Comparison of ENCODE assay signal across 9 mouse cellular contexts in the genomic region with DNA sequence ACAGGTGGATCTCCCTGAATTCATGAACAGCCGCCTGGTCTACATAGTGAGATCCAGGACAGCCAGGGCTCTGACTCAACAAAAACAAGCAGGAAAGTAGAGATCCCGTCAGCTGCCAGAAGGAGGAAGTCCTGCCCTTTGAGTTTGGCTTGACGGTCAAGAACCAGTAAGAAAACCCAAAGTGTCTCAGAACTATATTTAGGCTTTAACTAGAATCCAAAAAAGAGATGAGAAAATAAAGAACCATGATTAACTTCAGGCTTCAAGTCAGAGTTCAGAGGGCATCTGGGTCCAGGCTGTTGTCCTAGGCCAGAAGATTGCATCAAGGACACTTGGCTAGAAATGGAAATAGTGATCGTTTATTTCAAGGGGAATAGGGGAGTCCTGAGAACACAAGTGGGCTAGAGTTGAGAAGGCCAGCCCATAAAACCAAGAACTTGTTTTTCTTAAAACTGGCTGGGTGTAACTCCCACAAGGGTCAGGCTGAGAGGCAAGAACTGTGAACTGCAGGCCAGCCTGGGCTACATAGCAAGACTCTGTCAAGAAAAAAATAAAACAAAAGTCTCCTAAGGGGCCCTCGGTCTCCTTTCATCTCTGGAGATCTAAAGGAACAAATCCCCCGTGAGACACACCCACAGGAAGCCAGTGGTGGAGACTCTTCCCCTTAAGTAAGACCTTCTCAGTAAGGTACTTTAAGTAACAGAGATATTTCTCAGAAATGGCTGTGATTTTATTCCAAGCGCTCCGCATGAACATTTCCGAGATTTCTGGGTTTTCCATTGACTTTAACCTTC. TPM values are rescaled to one million over a fixed set of nuclear protein-coding genes. Genes with fewer than 3 reads are reported as not detected.
DNase-seq lines count a peak whose midpoint lies in the region; ATAC-seq and TF ChIP-seq lines count a peak whose summit lies in the region.
"Had no signal": no experiment of that assay in that cellular context is flagged by ENCODE, and none has a peak within 500 bp of the region (broad histone marks: within the 10 kb centered on the region; RNA-seq: fewer than 3 reads in every experiment).

No protein-coding gene starts in this region.

- H3K36me3 ChIP-seq in lung, postnatal 0 days (ENCODE audit: insufficient read depth, low read length): no peaks in the 10 kb centered on the region
- H3K36me3 ChIP-seq: hindbrain, embryonic 15.5 days had no signal

- ATAC-seq in lung, postnatal 0 days: no peak

- no peaks in the 10 kb centered on the region for H3K9me3 ChIP-seq in lung, postnatal 0 days (ENCODE audit: low read length)
- H3K9me3 ChIP-seq: hindbrain, embryonic 15.5 days had no signal

- H3K27me3 ChIP-seq in lung, postnatal 0 days (replicated peaks; ENCODE audit: insufficient read depth, low read length): no peaks in the 10 kb centered on the region
- H3K27me3 ChIP-seq: hindbrain, embryonic 15.5 days had no signal

- H3K4me3 ChIP-seq in lung, postnatal 0 days (ENCODE audit: low read depth, low read length): no peak overlapping the region
- H3K4me3 ChIP-seq: hindbrain, embryonic 15.5 days; myocyte had no signal

- H3K9ac ChIP-seq in lung, postnatal 0 days (replicated peaks; ENCODE audit: low read depth): no peak overlapping the region
- H3K9ac ChIP-seq: hindbrain, embryonic 15.5 days had no signal

- WGBS in lung, postnatal 0 days: 60% methylated on average over 9 of the region's 9 CpGs

- peak; percentile 55 for TF ChIP-seq CTCF in lung, postnatal 0 days (IDR thresholded peaks at IDR 0.05)

- peaks cover 9% of the 10 kb centered on the region for H3K4me1 ChIP-seq in lung, postnatal 0 days (ENCODE audit: insufficient read depth, low read depth, low read length)

- DNase-seq in urinary bladder, postnatal 36 days (ENCODE audit: low spot score in 2 of 2): peak; percentile 37 to 61
- no peak for DNase-seq in urinary bladder, postnatal 25 days (ENCODE audit: low spot score)
- peak; percentile 72 for DNase-seq in heart, adult 8-10 months (ENCODE audit: low spot score)
- DNase-seq in lung, postnatal 0 days (ENCODE audit: low spot score): peak; percentile 73
- DNase-seq in Muller cell, postnatal 12 days (ENCODE audit: inconsistent ontology term): no peak
- DNase-seq in retina, embryonic 14.5 days (ENCODE audit: low spot score): no peak
- DNase-seq in MN1 (ENCODE audit: low spot score): no peak

- H3K4me2 ChIP-seq in lung, postnatal 0 days (replicated peaks; ENCODE audit: low read depth, low read length): no peak overlapping the region
- H3K4me2 ChIP-seq: hindbrain, embryonic 15.5 days had no signal

- peak overlapping the region; percentile 20; the same call in 1 of the 2 replicates for H3K27ac ChIP-seq in lung, postnatal 0 days (ENCODE audit: low read length)
- H3K27ac ChIP-seq: hindbrain, embryonic 15.5 days had no signal

- TF ChIP-seq EP300 in lung, postnatal 0 days (IDR thresholded peaks at IDR 0.05): no peak

RNA-seq across cellular contexts. Expression of a gene that starts 32.7 kb away (rescaled TPM):
- 10 to 100 TPM in 3 of 4 experiments, 1 to 10 TPM in 1; 8.5 to 14.1 (median 12.4) TPM for total RNA-seq in heart, adult 8-10 months (2022)
- 11.2 and 12.1 TPM in 2 replicates for polyA plus RNA-seq in lung, postnatal 0 days (2015; fragmentation: Nextera tagmentation; extraction: Ambion mirVana)
- polyA plus RNA-seq: myocyte had no signal

RNA-seq across cellular contexts. Expression of a gene that starts 49.1 kb away (rescaled TPM):
- total RNA-seq in heart, adult 8-10 months (2022): 1 to 10 TPM; 2.8 to 4.3 (median 3.1) TPM
- polyA plus RNA-seq in lung, postnatal 0 days (2015; fragmentation: Nextera tagmentation; extraction: Ambion mirVana): 15.7 and 17.9 TPM in 2 replicates

Comparison
In these comparisons a context has a peak if more than half of its experiments do, and no peak if none do; other contexts are left out.
1. DNase-seq: peak in urinary bladder, postnatal 36 days (2 of 2), heart, adult 8-10 months (single experiment) and lung, postnatal 0 days (single experiment); none in urinary bladder, postnatal 25 days (single experiment), Muller cell, postnatal 12 days (single experiment), retina, embryonic 14.5 days (single experiment) and MN1 (single experiment).